Mouse (Mus musculus): ENCODE results near the gene Slc6a18. TPM values are rescaled to one million over a fixed set of nuclear protein-coding genes. Genes with fewer than 3 reads are reported as not detected.

Slc6a18 gene
- polyA plus RNA-seq, 1 experiment from 2014 or later, result not detected

GRCm38 (mm10) chr13:73684412-73684811, 6.6 kb upstream of the Slc6a18 start:
- no peaks in the 10 kb centered on the region for H3K9me3 ChIP-seq
- no peaks in the 10 kb centered on the region for H3K36me3 ChIP-seq
- H3K4me2 ChIP-seq (replicated peaks), result no peak overlapping the region
- no peak for ATAC-seq
- WGBS, result 77% methylated on average over 1 of the region's 1 CpGs
- H3K4me3 ChIP-seq (replicated peaks), result no peak overlapping the region
- H3K27me3 ChIP-seq, result no peaks in the 10 kb centered on the region
- H3K27ac ChIP-seq, result no peak overlapping the region
- no peak overlapping the region for H3K9ac ChIP-seq (replicated peaks)
- no peaks in the 10 kb centered on the region for H3K4me1 ChIP-seq (replicated peaks)

- no peak for ATAC-seq
- 87% methylated on average over 11 of the region's 11 CpGs for WGBS
- no peaks in the 10 kb centered on the region for H3K27me3 ChIP-seq
Measured at GRCm38 (mm10) chr13:73683682-73684081, 5.9 kb upstream of the Slc6a18 start.

GRCm38 (mm10) chr13:73682226-73682625, 4.4 kb upstream of the Slc6a18 start:
- no peak for ATAC-seq
- no peak overlapping the region for H3K9ac ChIP-seq (replicated peaks)
- no peaks in the 10 kb centered on the region for H3K27me3 ChIP-seq
- H3K4me2 ChIP-seq (replicated peaks), result no peak overlapping the region
- no peaks in the 10 kb centered on the region for H3K36me3 ChIP-seq
- no peak overlapping the region for H3K27ac ChIP-seq
- H3K4me1 ChIP-seq (replicated peaks), result no peaks in the 10 kb centered on the region
- H3K9me3 ChIP-seq, result no peaks in the 10 kb centered on the region
- no peak overlapping the region for H3K4me3 ChIP-seq (replicated peaks)
- 87% methylated on average over 2 of the region's 2 CpGs for WGBS

More at GRCm38 (mm10) chr13:73683682-73684081, 5.9 kb upstream of the Slc6a18 start:
- Histone ChIP-seq H3K9me3 (no peaks in the 10 kb centered on the region), H3K4me3 (replicated peaks) (no peak overlapping the region), H3K36me3 (no peaks in the 10 kb centered on the region), H3K4me2 (replicated peaks) (no peak overlapping the region), H3K4me1 (replicated peaks) (no peaks in the 10 kb centered on the region), H3K27ac (no peak overlapping the region), H3K9ac (replicated peaks) (no peak overlapping the region)

DNA sequence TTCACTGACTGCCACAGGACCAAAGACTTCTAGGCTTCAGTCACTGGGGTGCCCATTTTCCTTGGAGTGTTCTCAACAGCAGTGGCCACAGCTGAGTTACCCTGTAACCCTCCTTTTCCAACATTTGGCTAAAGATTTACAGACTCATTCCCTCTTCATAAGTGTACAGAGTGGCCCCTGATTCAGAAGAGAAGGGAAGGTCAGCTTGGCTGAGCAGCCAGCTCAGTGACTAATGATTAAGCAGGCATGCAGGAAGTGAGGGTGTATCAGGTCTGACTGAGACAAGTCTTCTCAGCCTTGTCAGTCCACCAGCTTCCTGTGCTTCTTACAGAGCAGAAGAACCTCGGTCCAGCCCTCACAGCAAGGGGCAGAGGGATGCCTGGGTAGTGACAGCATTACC, 2.6 kb upstream of the Slc6a18 start:
- no peak overlapping the region for H3K4me3 ChIP-seq (replicated peaks)
- H3K9ac ChIP-seq (replicated peaks), result no peak overlapping the region
- ATAC-seq, result no peak

GRCm38 (mm10) chr13:73679311-73679710, 1.5 kb upstream of the Slc6a18 start:
- no peaks in the 10 kb centered on the region for H3K36me3 ChIP-seq
- WGBS, result 77% methylated on average over 2 of the region's 2 CpGs
- no peaks in the 10 kb centered on the region for H3K27me3 ChIP-seq
- H3K4me3 ChIP-seq (replicated peaks), result no peak overlapping the region
- no peaks in the 10 kb centered on the region for H3K9me3 ChIP-seq
- ATAC-seq, result no peak
- no peak overlapping the region for H3K27ac ChIP-seq
- no peaks in the 10 kb centered on the region for H3K4me1 ChIP-seq (replicated peaks)
- no peak overlapping the region for H3K4me2 ChIP-seq (replicated peaks)
- no peak overlapping the region for H3K9ac ChIP-seq (replicated peaks)

More for the DNA sequence above, 2.6 kb upstream of the Slc6a18 start:
- Histone ChIP-seq H3K4me1 (replicated peaks) (no peaks in the 10 kb centered on the region), H3K4me2 (replicated peaks) (no peak overlapping the region), H3K9me3 (no peaks in the 10 kb centered on the region), H3K27me3 (no peaks in the 10 kb centered on the region), H3K36me3 (no peaks in the 10 kb centered on the region), H3K27ac (no peak overlapping the region)
- 45% methylated on average over 1 of the region's 1 CpGs for WGBS

- no peaks in the 10 kb centered on the region for H3K36me3 ChIP-seq
- H3K4me3 ChIP-seq (replicated peaks), result no peak overlapping the region
- H3K27ac ChIP-seq, result no peak overlapping the region
- no peak overlapping the region for H3K9ac ChIP-seq (replicated peaks)
- no peaks in the 10 kb centered on the region for H3K9me3 ChIP-seq
- H3K4me1 ChIP-seq (replicated peaks), result no peaks in the 10 kb centered on the region
- H3K4me2 ChIP-seq (replicated peaks), result no peak overlapping the region
- no peak for ATAC-seq
- WGBS, result 93% methylated on average over 7 of the region's 7 CpGs
- 0 out of 2 replicates have a peak, but pooled peaks cover 4% of the 10 kb centered on the region for H3K27me3 ChIP-seq
Measured at GRCm38 (mm10) chr13:73675161-73675560, 2.7 kb downstream of the Slc6a18 start.

DNA sequence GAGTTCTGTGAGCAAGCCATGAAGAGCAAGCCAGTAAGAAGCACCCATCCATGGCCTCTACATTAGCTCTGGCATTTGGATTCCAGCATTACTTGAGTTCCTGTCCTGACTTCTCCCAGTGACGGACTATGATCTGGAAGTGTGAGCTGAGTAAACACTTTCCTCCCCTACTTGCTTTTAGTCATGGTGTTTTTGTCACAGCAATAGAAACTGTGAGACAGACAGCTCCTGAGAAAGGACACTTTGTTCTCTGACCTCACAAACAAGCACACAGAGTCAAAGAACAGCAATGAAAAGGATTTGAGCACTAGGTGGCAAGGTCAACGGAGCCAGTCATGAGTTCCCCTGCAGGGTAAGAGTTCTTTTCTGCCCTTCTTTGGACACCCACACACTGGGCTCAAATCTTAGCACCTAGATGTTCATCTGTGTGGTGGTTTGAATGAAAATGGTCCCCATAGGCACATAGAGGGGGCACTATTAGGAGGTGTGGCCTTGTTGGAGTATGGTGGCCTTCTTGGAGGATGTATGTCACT, 17.6 kb downstream of the Slc6a18 start:
- Histone ChIP-seq H3K4me1 (replicated peaks) (no peaks in the 10 kb centered on the region), H3K4me3 (replicated peaks) (no peak overlapping the region), H3K9ac (replicated peaks) (no peak overlapping the region), H3K36me3 (no peaks in the 10 kb centered on the region), H3K4me2 (replicated peaks) (no peak overlapping the region), H3K9me3 (no peaks in the 10 kb centered on the region), H3K27me3 (no peaks in the 10 kb centered on the region), H3K27ac (no peak overlapping the region)
- WGBS, result 73% methylated on average over 2 of the region's 2 CpGs
- no peak for ATAC-seq

DNA sequence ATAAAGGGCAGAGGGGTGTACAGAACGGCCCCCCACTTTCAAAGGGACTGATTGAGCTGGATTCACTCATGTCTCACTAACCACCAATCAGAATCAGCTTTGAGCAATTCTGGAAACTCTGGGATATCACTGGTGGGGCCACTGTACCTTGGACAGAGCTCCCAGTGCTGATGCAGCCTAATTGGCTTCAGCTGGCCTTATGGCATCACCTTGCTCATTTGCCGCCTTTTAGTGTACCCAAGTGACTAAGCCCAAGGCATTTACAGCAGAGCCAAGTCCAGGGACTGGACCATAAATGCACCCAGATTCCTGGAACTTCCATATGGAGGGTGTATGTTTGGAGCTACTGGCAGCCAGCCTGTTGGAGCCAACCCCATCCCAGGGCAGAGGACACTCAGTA, 18.9 kb downstream of the Slc6a18 start:
- no peak for ATAC-seq
- Histone ChIP-seq H3K27ac (no peak overlapping the region), H3K4me3 (replicated peaks) (no peak overlapping the region), H3K4me2 (replicated peaks) (no peak overlapping the region), H3K9ac (replicated peaks) (no peak overlapping the region), H3K9me3 (no peaks in the 10 kb centered on the region), H3K36me3 (no peaks in the 10 kb centered on the region), H3K27me3 (no peaks in the 10 kb centered on the region), H3K4me1 (replicated peaks) (no peaks in the 10 kb centered on the region)
- 55% methylated on average over 2 of the region's 2 CpGs for WGBS

DNA sequence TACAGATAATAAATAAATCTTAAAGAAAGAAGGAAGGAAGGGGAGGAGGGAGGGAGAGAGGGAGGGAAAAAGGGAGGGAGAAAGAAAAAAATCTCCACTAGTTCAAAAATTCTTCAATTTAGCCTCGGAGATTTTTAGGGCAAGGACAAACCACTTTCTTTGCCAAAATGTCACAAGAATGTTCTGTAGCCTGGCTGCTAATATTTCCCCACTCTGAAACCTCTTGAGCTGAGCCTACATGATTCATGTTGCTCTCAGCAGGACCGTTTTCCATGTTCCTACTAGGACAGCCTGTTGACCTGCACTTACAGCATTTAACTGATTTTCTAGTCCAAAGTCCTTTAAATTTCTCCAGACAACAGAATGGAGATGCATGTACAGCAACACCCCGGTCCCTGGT, 22.8 kb downstream of the Slc6a18 start:
- WGBS, result 83% methylated on average over 3 of the region's 3 CpGs
- no peak overlapping the region for H3K9ac ChIP-seq (replicated peaks)

GRCm38 (mm10) chr13:73653266-73653665, 24.6 kb downstream of the Slc6a18 start:
- H3K36me3 ChIP-seq, result peaks cover 10% of the 10 kb centered on the region
- H3K9ac ChIP-seq (replicated peaks), result no peak overlapping the region
- 81% methylated on average over 3 of the region's 3 CpGs for WGBS
- H3K4me3 ChIP-seq (replicated peaks), result no peak overlapping the region
- no peak overlapping the region for H3K27ac ChIP-seq
- no peaks in the 10 kb centered on the region for H3K4me1 ChIP-seq (replicated peaks)
- no peaks in the 10 kb centered on the region for H3K9me3 ChIP-seq
- ATAC-seq, result no peak
- no peak overlapping the region for H3K4me2 ChIP-seq (replicated peaks)
- H3K27me3 ChIP-seq, result no peaks in the 10 kb centered on the region

More for the DNA sequence above, 22.8 kb downstream of the Slc6a18 start:
- H3K4me2 ChIP-seq (replicated peaks), result no peak overlapping the region
- no peak overlapping the region for H3K4me3 ChIP-seq (replicated peaks)
- no peak for ATAC-seq
- H3K27me3 ChIP-seq, result no peaks in the 10 kb centered on the region
- H3K9me3 ChIP-seq, result no peaks in the 10 kb centered on the region
- no peaks in the 10 kb centered on the region for H3K4me1 ChIP-seq (replicated peaks)
- no peak overlapping the region for H3K27ac ChIP-seq
- no peaks in the 10 kb centered on the region; the same call in 1 of the 2 replicates for H3K36me3 ChIP-seq

- H3K36me3 ChIP-seq, result peaks cover 28% of the 10 kb centered on the region
- no peak overlapping the region for H3K9ac ChIP-seq (replicated peaks)
- H3K27me3 ChIP-seq, result no peaks in the 10 kb centered on the region
- no peaks in the 10 kb centered on the region for H3K9me3 ChIP-seq
- 34% methylated on average over 6 of the region's 6 CpGs for WGBS
- ATAC-seq, result peak; percentile 53; the same call in 1 of the 2 replicates
- H3K27ac ChIP-seq, result no peak overlapping the region
- H3K4me3 ChIP-seq (replicated peaks), result no peak overlapping the region
- no peak overlapping the region for H3K4me2 ChIP-seq (replicated peaks)
- H3K4me1 ChIP-seq (replicated peaks), result no peaks in the 10 kb centered on the region
Measured at GRCm38 (mm10) chr13:73646397-73647087, 31.3 kb downstream of the Slc6a18 start.

DNA sequence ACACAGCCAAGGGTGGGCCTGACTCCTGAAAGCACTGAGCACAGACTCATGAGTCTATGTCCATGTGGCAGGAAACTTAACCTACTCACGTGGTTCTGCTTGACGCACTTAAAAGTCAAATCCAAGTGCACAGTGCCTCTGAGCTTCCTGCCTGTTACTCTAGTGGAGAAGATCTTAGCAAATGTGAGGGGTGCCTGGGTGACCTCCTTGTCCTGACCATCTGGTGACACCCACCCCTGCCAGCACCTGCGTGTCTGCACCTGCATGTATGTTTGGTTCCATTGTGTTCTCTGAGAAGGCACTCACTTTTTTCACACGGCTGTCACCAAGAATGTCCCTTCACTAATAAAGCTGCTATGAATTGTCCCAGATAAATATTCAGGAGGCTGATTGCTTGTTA, 36.5 kb downstream of the Slc6a18 start:
- no peak overlapping the region for H3K4me2 ChIP-seq (replicated peaks)
- no peak for ATAC-seq
- 84% methylated on average over 4 of the region's 4 CpGs for WGBS
- H3K27ac ChIP-seq, result no peak overlapping the region
- H3K4me3 ChIP-seq (replicated peaks), result no peak overlapping the region
- H3K9me3 ChIP-seq, result no peaks in the 10 kb centered on the region
- no peak overlapping the region for H3K9ac ChIP-seq (replicated peaks)
- no peaks in the 10 kb centered on the region for H3K4me1 ChIP-seq (replicated peaks)
- H3K36me3 ChIP-seq, result peaks cover 22% of the 10 kb centered on the region
- no peaks in the 10 kb centered on the region for H3K27me3 ChIP-seq

GRCm38 (mm10) chr13:73637826-73638225, 40.0 kb downstream of the Slc6a18 start:
- no peak overlapping the region for H3K4me2 ChIP-seq (replicated peaks)
- 85% methylated on average over 5 of the region's 6 CpGs for WGBS
- H3K9me3 ChIP-seq, result no peaks in the 10 kb centered on the region
- H3K9ac ChIP-seq (replicated peaks), result no peak overlapping the region
- ATAC-seq, result no peak
- no peak overlapping the region for H3K4me3 ChIP-seq (replicated peaks)
- H3K27ac ChIP-seq, result no peak overlapping the region
- H3K36me3 ChIP-seq, result peaks cover 47% of the 10 kb centered on the region
- no peaks in the 10 kb centered on the region for H3K4me1 ChIP-seq (replicated peaks)
- H3K27me3 ChIP-seq, result no peaks in the 10 kb centered on the region

All from midbrain, embryonic 13.5 days (tissue).